ENCODE assay signal across 8 mouse cellular contexts in genomic region chr3:87972203-87972664, GRCm38 (mm10). TPM values are rescaled to one million over a fixed set of nuclear protein-coding genes. Genes with fewer than 3 reads are reported as not detected.
DNase-seq lines count a peak whose midpoint lies in the region; ATAC-seq and TF ChIP-seq lines count a peak whose summit lies in the region.
"Had no signal": no experiment of that assay in that cellular context is flagged by ENCODE, and none has a peak within 500 bp of the region (broad histone marks: within the 10 kb centered on the region; RNA-seq: fewer than 3 reads in every experiment).

No protein-coding gene starts in this region.

- peak overlapping the region; percentile 78 for H3K9ac ChIP-seq in lung, embryonic 16.5 days (ENCODE audit: low read length)
- H3K9ac ChIP-seq in forebrain, postnatal 0 days: peak overlapping the region; percentile 47; the same call in 1 of the 2 replicates
- H3K9ac ChIP-seq in liver, embryonic 16.5 days (ENCODE audit: low read depth, low read length): no peak overlapping the region

- peaks cover 41% of the 10 kb centered on the region for H3K4me1 ChIP-seq in lung, embryonic 16.5 days (replicated peaks; ENCODE audit: control insufficient read depth, insufficient read depth, low read length)
- 0 out of 2 replicates have a peak, but pooled peaks cover 5% of the 10 kb centered on the region for H3K4me1 ChIP-seq in forebrain, postnatal 0 days (ENCODE audit: insufficient read depth)
- peaks cover 9% of the 10 kb centered on the region for H3K4me1 ChIP-seq in liver, embryonic 16.5 days (ENCODE audit: control insufficient read depth, low read depth, low read length)

- ATAC-seq in lung, embryonic 16.5 days (ENCODE audit: low read depth): no peak
- peak; percentile 18; the same call in 1 of the 2 replicates for ATAC-seq in forebrain, postnatal 0 days
- ATAC-seq in liver, embryonic 16.5 days (ENCODE audit: low read depth): no peak
- no peak for ATAC-seq in activated CD4-positive, CD25-positive, alpha-beta regulatory T cell, adult 4 months

- H3K36me3 ChIP-seq in lung, embryonic 16.5 days (ENCODE audit: control insufficient read depth, insufficient read depth, low read length): no peaks in the 10 kb centered on the region
- no peaks in the 10 kb centered on the region for H3K36me3 ChIP-seq in forebrain, postnatal 0 days (ENCODE audit: insufficient read depth)
- no peaks in the 10 kb centered on the region for H3K36me3 ChIP-seq in liver, embryonic 16.5 days (ENCODE audit: control insufficient read depth, insufficient read depth)

- H3K27ac ChIP-seq in lung, embryonic 16.5 days (ENCODE audit: low read length): no peak overlapping the region
- H3K27ac ChIP-seq in forebrain, postnatal 0 days (ENCODE audit: low read depth, low read length): no peak overlapping the region
- no peak overlapping the region for H3K27ac ChIP-seq in liver, embryonic 16.5 days (ENCODE audit: low read length)

- no peak for DNase-seq in lung, postnatal 25 days (ENCODE audit: low spot score)
- DNase-seq in forebrain, postnatal 0 days: no peak
- DNase-seq in layer of hippocampus, postnatal 36 days: no peak
- DNase-seq in urinary bladder, postnatal 10 days (ENCODE audit: low spot score): no peak
- DNase-seq: gastrocnemius, postnatal 14 days had no signal

- H3K9me3 ChIP-seq in lung, embryonic 16.5 days (ENCODE audit: control insufficient read depth, low read length): no peaks in the 10 kb centered on the region
- H3K9me3 ChIP-seq in forebrain, postnatal 0 days (ENCODE audit: low read length): no peaks in the 10 kb centered on the region
- H3K9me3 ChIP-seq in liver, embryonic 16.5 days (replicated peaks; ENCODE audit: control insufficient read depth, low read length): no peaks in the 10 kb centered on the region

- no peak for TF ChIP-seq CTCF in forebrain, postnatal 0 days (IDR thresholded peaks at IDR 0.05; ENCODE audit: low read depth)

- WGBS in lung, embryonic 16.5 days: 11% methylated on average over 8 of the region's 8 CpGs
- 11% methylated on average over 8 of the region's 8 CpGs for WGBS in forebrain, postnatal 0 days
- 32% methylated on average over 8 of the region's 8 CpGs for WGBS in liver, embryonic 16.5 days (ENCODE audit: insufficient replicate concordance)

- H3K27me3 ChIP-seq in lung, embryonic 16.5 days (ENCODE audit: control insufficient read depth, insufficient read depth, low read depth, low read length): no peaks in the 10 kb centered on the region; the same call in 1 of the 2 replicates
- 0 out of 2 replicates have a peak, but pooled peaks cover 5% of the 10 kb centered on the region for H3K27me3 ChIP-seq in forebrain, postnatal 0 days (ENCODE audit: insufficient read depth, low read length)
- H3K27me3 ChIP-seq in liver, embryonic 16.5 days (ENCODE audit: control insufficient read depth, insufficient read depth, low read depth, low read length): peaks cover 49% of the 10 kb centered on the region

- peak overlapping the region; percentile 61 for H3K4me3 ChIP-seq in lung, embryonic 16.5 days (ENCODE audit: low read length)
- peak overlapping the region; percentile 51 for H3K4me3 ChIP-seq in forebrain, postnatal 0 days (ENCODE audit: low read depth, low read length)
- peak overlapping the region; percentile 20 for H3K4me3 ChIP-seq in liver, embryonic 16.5 days (ENCODE audit: low read depth, low read length)

- peak overlapping the region; percentile 90 for H3K4me2 ChIP-seq in lung, embryonic 16.5 days (ENCODE audit: low read depth, low read length)
- peak overlapping the region; percentile 91 for H3K4me2 ChIP-seq in forebrain, postnatal 0 days (ENCODE audit: low read depth)
- H3K4me2 ChIP-seq in liver, embryonic 16.5 days (ENCODE audit: low read depth, low read length): peak overlapping the region; percentile 19; the same call in 1 of the 2 replicates

RNA-seq across cellular contexts. Expression of gene Nes, which starts 1.4 kb away (rescaled TPM):
- polyA plus RNA-seq in lung, embryonic 16.5 days (2015; fragmentation: Nextera tagmentation; extraction: Ambion mirVana): 15.5 and 15.6 TPM in 2 replicates
- total RNA-seq in forebrain, postnatal 0 days (2014; rRNA removed): 32.4 and 39.2 TPM in 2 replicates
- 14.5 and 17.9 TPM in 2 replicates for polyA plus RNA-seq in forebrain, postnatal 0 days (2015; fragmentation: Nextera tagmentation; extraction: Ambion mirVana)
- 1.2 and 1.4 TPM in 2 replicates for polyA plus RNA-seq in liver, embryonic 16.5 days (2015; fragmentation: Nextera tagmentation; extraction: Ambion mirVana)
- 1 to 10 TPM; 4.0 to 5.4 TPM for total RNA-seq in layer of hippocampus, postnatal 36 days (2021)
- not detected for polyA plus RNA-seq in activated CD4-positive, CD25-positive, alpha-beta regulatory T cell, adult 4 months (2017; shearing (Covaris generic))

RNA-seq across cellular contexts. Expression of gene Crabp2, which starts 23.8 kb away (rescaled TPM):
- 4.7 and 4.9 TPM in 2 replicates for polyA plus RNA-seq in lung, embryonic 16.5 days (2015; fragmentation: Nextera tagmentation; extraction: Ambion mirVana)
- 16.8 and 17.4 TPM in 2 replicates for total RNA-seq in forebrain, postnatal 0 days (2014; rRNA removed)
- polyA plus RNA-seq in forebrain, postnatal 0 days (2015; fragmentation: Nextera tagmentation; extraction: Ambion mirVana): 24.7 and 28.1 TPM in 2 replicates
- polyA plus RNA-seq in liver, embryonic 16.5 days (2015; fragmentation: Nextera tagmentation; extraction: Ambion mirVana): 0.09 and 0.25 TPM in 2 replicates
- 1 to 10 TPM; 1.3 to 3.5 TPM for total RNA-seq in layer of hippocampus, postnatal 36 days (2021)
- not detected for polyA plus RNA-seq in activated CD4-positive, CD25-positive, alpha-beta regulatory T cell, adult 4 months (2017; shearing (Covaris generic))

RNA-seq across cellular contexts. Expression of gene Bcan, which starts 27.8 kb away (rescaled TPM):
- polyA plus RNA-seq in lung, embryonic 16.5 days (2015; fragmentation: Nextera tagmentation; extraction: Ambion mirVana): 0.44 and 0.54 TPM in 2 replicates
- 140 and 146 TPM in 2 replicates for total RNA-seq in forebrain, postnatal 0 days (2014; rRNA removed)
- polyA plus RNA-seq in forebrain, postnatal 0 days (2015; fragmentation: Nextera tagmentation; extraction: Ambion mirVana): 99.1 and 133 TPM in 2 replicates
- polyA plus RNA-seq in liver, embryonic 16.5 days (2015; fragmentation: Nextera tagmentation; extraction: Ambion mirVana): 0.04 TPM in 1 of 2 replicates, not detected in the other
- 100 to 1,000 TPM; 296 to 327 TPM for total RNA-seq in layer of hippocampus, postnatal 36 days (2021)
- not detected for polyA plus RNA-seq in activated CD4-positive, CD25-positive, alpha-beta regulatory T cell, adult 4 months (2017; shearing (Covaris generic))

RNA-seq across cellular contexts. Expression of gene Rrnad1, which starts 41.7 kb away (rescaled TPM):
- 20.2 and 20.6 TPM in 2 replicates for polyA plus RNA-seq in lung, embryonic 16.5 days (2015; fragmentation: Nextera tagmentation; extraction: Ambion mirVana)
- 19.3 and 31.8 TPM in 2 replicates for total RNA-seq in forebrain, postnatal 0 days (2014; rRNA removed)
- polyA plus RNA-seq in forebrain, postnatal 0 days (2015; fragmentation: Nextera tagmentation; extraction: Ambion mirVana): 10.9 and 15.6 TPM in 2 replicates
- 5.2 and 5.7 TPM in 2 replicates for polyA plus RNA-seq in liver, embryonic 16.5 days (2015; fragmentation: Nextera tagmentation; extraction: Ambion mirVana)
- 10 to 100 TPM; 23.5 to 27.9 TPM for total RNA-seq in layer of hippocampus, postnatal 36 days (2021)
- 10 to 100 TPM; 16.3 to 19.7 TPM for polyA plus RNA-seq in activated CD4-positive, CD25-positive, alpha-beta regulatory T cell, adult 4 months (2017; shearing (Covaris generic))

RNA-seq across cellular contexts. Expression of gene Isg20l2, which starts 42.1 kb away (rescaled TPM):
- 50.3 and 54.8 TPM in 2 replicates for polyA plus RNA-seq in lung, embryonic 16.5 days (2015; fragmentation: Nextera tagmentation; extraction: Ambion mirVana)
- 29.1 and 31.9 TPM in 2 replicates for total RNA-seq in forebrain, postnatal 0 days (2014; rRNA removed)
- polyA plus RNA-seq in forebrain, postnatal 0 days (2015; fragmentation: Nextera tagmentation; extraction: Ambion mirVana): 16.1 and 19.3 TPM in 2 replicates
- 17.2 and 17.5 TPM in 2 replicates for polyA plus RNA-seq in liver, embryonic 16.5 days (2015; fragmentation: Nextera tagmentation; extraction: Ambion mirVana)
- 10 to 100 TPM; 15.0 TPM for total RNA-seq in layer of hippocampus, postnatal 36 days (2021)
- polyA plus RNA-seq in activated CD4-positive, CD25-positive, alpha-beta regulatory T cell, adult 4 months (2017; shearing (Covaris generic)): 10 to 100 TPM; 17.8 to 18.5 TPM

Comparison
In these comparisons a context has a peak if more than half of its experiments do, and no peak if none do; other contexts are left out.
1. H3K4me2 ChIP-seq: peak in every context shown above with its lines; median percentile 91 in forebrain, postnatal 0 days; 90 in lung, embryonic 16.5 days; 19 in liver, embryonic 16.5 days.
2. RNA of gene Bcan, which starts 27.8 kb away (polyA plus RNA-seq): 99.1 to 133 TPM in forebrain, postnatal 0 days; 0.44 to 0.54 TPM in lung, embryonic 16.5 days, 0.04 TPM in liver, embryonic 16.5 days and not detected in activated CD4-positive, CD25-positive, alpha-beta regulatory T cell, adult 4 months; every median in the first group is over 10 times any median in the second.
3. Peak in every context shown above with its lines, with median percentiles within 50 percentile points of each other: H3K4me3 ChIP-seq.